Mouse (Mus musculus): ENCODE results near the gene Gadd45a. TPM values are rescaled to one million over a fixed set of nuclear protein-coding genes. Genes with fewer than 3 reads are reported as not detected.

The Gadd45a gene
- total RNA-seq, 4 experiments from 2014 or later: 13.8 to 30.6 (median 20.8) TPM

- no peak for DNase-seq (ENCODE audit: low spot score)
Measured at GRCm38 (mm10) chr6:66985500-66985899, 51.8 kb downstream of the Gadd45a start.

Other genes starting within 250 kb of the Gadd45a start
- not detected for gene Vmn1r39, start 226.8 kb downstream of the Gadd45a start, total RNA-seq (2022)
- 10 to 100 TPM; 32.8 to 36.9 (median 34.7) TPM for gene Gng12, start 141.1 kb downstream of the Gadd45a start, total RNA-seq (2022)
- gene Serbp1, start 200.7 kb upstream of the Gadd45a start, total RNA-seq (2022): 100 to 1,000 TPM; 155 to 268 (median 219) TPM